Mouse (Mus musculus): ENCODE measurements around the gene Lmod2.

Lmod2 gene

GRCm38 (mm10) chr6:24642960-24643359, 45.4 kb downstream of the Lmod2 start:
- no peak for DNase-seq (ENCODE audit: low spot score)

GRCm38 (mm10) chr6:24645346-24646053, 47.9 kb downstream of the Lmod2 start:
- DNase-seq (ENCODE audit: low spot score): no peak

- DNase-seq (ENCODE audit: low spot score): no peak
Observed at GRCm38 (mm10) chr6:24647103-24647691, 49.6 kb downstream of the Lmod2 start.

GRCm38 (mm10) chr6:24648403-24648802, 50.8 kb downstream of the Lmod2 start:
- no peak for DNase-seq (ENCODE audit: low spot score)

GRCm38 (mm10) chr6:24650719-24651118, 53.2 kb downstream of the Lmod2 start:
- no peak for DNase-seq (ENCODE audit: low spot score)

GRCm38 (mm10) chr6:24651538-24651937, 54.0 kb downstream of the Lmod2 start:
- no peak for DNase-seq (ENCODE audit: low spot score)

All from testis, postnatal 14 days (tissue).